Mouse (Mus musculus): ENCODE measurements around the gene Lzic.

GRCm38 (mm10) chr4:149515706-149516105, 30.7 kb downstream of the Lzic start:
- TF ChIP-seq CTCF (IDR thresholded peaks at IDR 0.05; ENCODE audit: low read depth, low read length), result no peak
- TF ChIP-seq POLR2A (IDR thresholded peaks at IDR 0.05; ENCODE audit: borderline replicate concordance, low read depth, low read length), result no peak

All from bone marrow macrophage, adult 2 months (primary cell).